Mouse (Mus musculus): ENCODE results near the gene Trim17.

DNA sequence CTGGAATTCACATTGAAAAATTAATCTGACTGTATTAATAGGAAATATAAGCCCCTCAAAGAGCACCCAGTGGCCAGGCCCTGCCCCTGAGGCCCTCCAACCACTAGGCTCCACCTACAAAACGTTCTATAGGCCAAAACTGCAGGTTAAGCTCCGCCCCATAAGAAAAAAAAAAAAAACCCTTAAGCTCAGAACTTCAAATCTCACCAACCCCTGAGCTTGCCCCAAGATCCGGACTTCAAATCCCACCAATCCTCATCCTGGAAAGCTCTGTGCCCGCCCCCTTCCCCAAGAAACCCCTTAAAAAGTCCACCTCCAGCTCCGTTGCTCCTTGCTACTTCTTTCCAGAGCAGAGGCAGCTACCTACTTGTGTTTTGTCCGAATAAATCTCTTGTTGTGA is 49.6 kb upstream of the Trim17 start:
- TF ChIP-seq CTCF (conservative IDR thresholded peaks at IDR 0.05; ENCODE audit: low read length) (no peak), NANOG (IDR thresholded peaks at IDR 0.05; ENCODE audit: borderline replicate concordance, low read length) (no peak)

Measured in E14TG2a.4 (cell line).